Mouse (Mus musculus) liver, adult 2 months (tissue): ENCODE results near the gene Pla2g4e. TPM values are rescaled to one million over a fixed set of nuclear protein-coding genes. Genes with fewer than 3 reads are reported as not detected.
A peak's percentile ranks its signal among the peaks of the same experiment; 100 is the strongest.

Experiments
- DNase-seq: peaks from one replicate; pipeline ENCODE4 v3.0.0-alpha.2; 2011; ENCODE audit warnings: low read depth, low spot score; ENCODE audit errors: extremely low read depth
- H3K27ac ChIP-seq: fragments of 200-500 bp; replicated peaks from 2 replicates; pipeline ENCODE4 v1.5.1; 2012; ENCODE audit warnings: low read depth, mild to moderate bottlenecking, control low read depth, inconsistent platforms, low read length; ENCODE audit not compliant: insufficient read depth
- H3K27me3 ChIP-seq: fragments of 200-500 bp; 2 replicates; pipeline ENCODE4 v1.6.1; 2012; ENCODE audit warnings: mild to moderate bottlenecking, moderate library complexity, low read length, inconsistent platforms; ENCODE audit not compliant: control insufficient read depth, insufficient read depth
- H3K36me3 ChIP-seq: fragments of 200-500 bp; 2 replicates; pipeline ENCODE4 v1.6.1; 2012; ENCODE audit warnings: low read length, inconsistent platforms; ENCODE audit not compliant: control insufficient read depth, insufficient read depth
- H3K4me1 ChIP-seq: fragments of 200-500 bp; 2 replicates; pipeline ENCODE4 v1.6.1; 2011; ENCODE audit warnings: low read length; ENCODE audit not compliant: control insufficient read depth, insufficient read depth
- H3K4me3 ChIP-seq: fragments of 200-500 bp; 2 replicates; pipeline ENCODE4 v1.5.1; 2011; ENCODE audit warnings: low read depth, mild to moderate bottlenecking, control low read depth, low read length, moderate library complexity; ENCODE audit not compliant: insufficient read depth
- H3K79me2 ChIP-seq: fragments of 200-500 bp; 2 replicates; pipeline ENCODE4 v1.6.1; 2012; ENCODE audit warnings: inconsistent platforms, mild to moderate bottlenecking, low read length, moderate library complexity; ENCODE audit not compliant: control insufficient read depth, insufficient read depth
- H3K9ac ChIP-seq: fragments of 200-500 bp; 2 replicates; pipeline ENCODE4 v1.6.1; 2012; ENCODE audit warnings: low read depth, mild to moderate bottlenecking, control low read depth, inconsistent platforms, low read length
- CTCF ChIP-seq: fragments of 200-500 bp; IDR thresholded peaks from 2 replicates; pipeline ENCODE4 v1.5.1; 2011; ENCODE audit warnings: low read depth, low read length, control low read depth
- POLR2A ChIP-seq: fragments of 200-500 bp; IDR thresholded peaks from 2 replicates; pipeline ENCODE4 v1.6.1; 2011; ENCODE audit warnings: low read length, control low read depth; ENCODE audit not compliant: insufficient read depth; ENCODE audit errors: extremely low read depth
- WGBS: fragments of 180-500 bp; shearing (Covaris S2); methylation state at CpG from one replicate; pipeline ENCODE4 v1.1.7; 2018; 5-methylcytosine and 5-hydroxymethylcytosine counted together
- polyA plus RNA-seq: library from polyadenylated mRNA; depleted of rRNA; stranded (reverse); fragments of >200 nt; gene quantifications from 2 replicates; pipeline ENCODE4 v1.2.3, GENCODE M21; 2012
- total RNA-seq: library from RNA; depleted of rRNA; stranded (reverse); fragments of >200 nt; gene quantifications from 2 replicates; pipeline ENCODE4 v1.2.3, GENCODE M21; 2014

The Pla2g4e gene
- total and polyA plus RNA-seq, 2 experiments, result not detected

DNA sequence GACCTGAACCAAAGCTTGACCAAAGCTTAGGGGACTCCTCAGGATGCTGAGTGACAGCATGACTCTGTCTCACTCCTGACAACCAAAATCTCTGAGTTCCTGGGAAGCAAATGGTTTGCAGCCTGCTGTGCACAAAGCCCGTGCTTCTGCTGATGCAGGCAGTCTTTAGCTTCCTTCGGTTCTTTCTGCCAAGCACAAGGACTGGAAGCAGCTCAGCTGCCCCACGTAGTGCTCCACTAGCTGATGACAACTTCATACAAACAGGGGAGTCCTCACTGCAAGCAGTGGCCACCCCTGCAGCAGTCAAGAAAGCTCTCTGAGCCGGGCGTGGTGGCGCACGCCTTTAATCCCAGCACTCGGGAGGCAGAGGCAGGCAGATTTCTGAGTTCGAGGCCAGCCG lies 79.7 kb downstream of the Pla2g4e start:
- Histone ChIP-seq H3K4me1 (no peaks in the 10 kb centered on the region), H3K36me3 (no peaks in the 10 kb centered on the region), H3K27me3 (no peaks in the 10 kb centered on the region), H3K4me3 (no peak overlapping the region), H3K27ac (no peak overlapping the region), H3K79me2 (no peaks in the 10 kb centered on the region), H3K9ac (no peak overlapping the region)
- 85% methylated on average over 10 of the region's 10 CpGs for WGBS
- no peak for DNase-seq
- no peak for TF ChIP-seq POLR2A
- no peak for TF ChIP-seq CTCF

GRCm38 (mm10) chr2:120159434-120159833 lies 85.7 kb downstream of the Pla2g4e start:
- Histone ChIP-seq H3K4me1 (no peaks in the 10 kb centered on the region; the same call in 1 of the 2 replicates), H3K79me2 (no peaks in the 10 kb centered on the region), H3K9ac (no peak overlapping the region), H3K27ac (no peak overlapping the region), H3K36me3 (no peaks in the 10 kb centered on the region), H3K27me3 (no peaks in the 10 kb centered on the region), H3K4me3 (no peak overlapping the region)
- TF ChIP-seq POLR2A (no peak), CTCF (no peak)
- 94% methylated on average over 2 of the region's 2 CpGs for WGBS
- no peak for DNase-seq

- no peaks in the 10 kb centered on the region for H3K79me2 ChIP-seq
- no peak for DNase-seq
- no peaks in the 10 kb centered on the region; the same call in 1 of the 2 replicates for H3K4me1 ChIP-seq
- 66% methylated on average over 1 of the region's 1 CpGs for WGBS
- H3K27me3 ChIP-seq, result no peaks in the 10 kb centered on the region
- no peak overlapping the region for H3K4me3 ChIP-seq
- TF ChIP-seq CTCF, result no peak
- TF ChIP-seq POLR2A, result no peak
- no peaks in the 10 kb centered on the region for H3K36me3 ChIP-seq
- H3K9ac ChIP-seq, result no peak overlapping the region
- H3K27ac ChIP-seq, result no peak overlapping the region
Observed at GRCm38 (mm10) chr2:120158846-120159245, 86.3 kb downstream of the Pla2g4e start.

GRCm38 (mm10) chr2:120158016-120158415 lies 87.1 kb downstream of the Pla2g4e start:
- WGBS, result 43% methylated on average over 5 of the region's 5 CpGs
- no peak overlapping the region for H3K9ac ChIP-seq
- H3K36me3 ChIP-seq, result no peaks in the 10 kb centered on the region
- H3K4me3 ChIP-seq, result no peak overlapping the region
- no peak overlapping the region for H3K27ac ChIP-seq
- H3K79me2 ChIP-seq, result no peaks in the 10 kb centered on the region
- no peaks in the 10 kb centered on the region for H3K27me3 ChIP-seq
- peaks cover 1% of the 10 kb centered on the region; the same call in 1 of the 2 replicates for H3K4me1 ChIP-seq
- DNase-seq, result peak; percentile 16
- TF ChIP-seq CTCF (peak; percentile 14; the same call in 1 of the 2 replicates), POLR2A (no peak)

DNA sequence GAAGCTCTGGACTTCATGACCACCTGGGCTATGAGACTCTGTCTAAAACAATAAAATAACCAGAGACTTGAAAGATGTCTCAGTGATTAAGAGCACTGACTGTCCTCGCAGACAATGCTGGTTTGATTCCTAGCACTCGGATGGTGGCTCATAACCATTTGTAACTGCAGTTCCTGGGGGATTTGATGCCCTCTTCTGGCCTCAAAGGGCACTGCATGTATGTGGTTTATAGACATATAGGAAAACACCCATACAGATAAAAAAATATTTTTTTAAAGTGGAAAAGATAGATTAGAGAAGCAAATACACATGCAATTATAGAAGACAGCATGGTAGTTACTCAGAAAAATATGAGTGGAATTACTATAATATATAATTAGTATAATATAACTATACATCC lies 87.5 kb downstream of the Pla2g4e start:
- Histone ChIP-seq H3K9ac (no peak overlapping the region), H3K79me2 (no peaks in the 10 kb centered on the region), H3K4me1 (peaks cover 1% of the 10 kb centered on the region; the same call in 1 of the 2 replicates), H3K4me3 (no peak overlapping the region), H3K27ac (no peak overlapping the region), H3K36me3 (no peaks in the 10 kb centered on the region), H3K27me3 (no peaks in the 10 kb centered on the region)
- WGBS, result 82% methylated on average over 2 of the region's 2 CpGs
- DNase-seq, result no peak
- no peak for TF ChIP-seq CTCF
- no peak for TF ChIP-seq POLR2A

DNA sequence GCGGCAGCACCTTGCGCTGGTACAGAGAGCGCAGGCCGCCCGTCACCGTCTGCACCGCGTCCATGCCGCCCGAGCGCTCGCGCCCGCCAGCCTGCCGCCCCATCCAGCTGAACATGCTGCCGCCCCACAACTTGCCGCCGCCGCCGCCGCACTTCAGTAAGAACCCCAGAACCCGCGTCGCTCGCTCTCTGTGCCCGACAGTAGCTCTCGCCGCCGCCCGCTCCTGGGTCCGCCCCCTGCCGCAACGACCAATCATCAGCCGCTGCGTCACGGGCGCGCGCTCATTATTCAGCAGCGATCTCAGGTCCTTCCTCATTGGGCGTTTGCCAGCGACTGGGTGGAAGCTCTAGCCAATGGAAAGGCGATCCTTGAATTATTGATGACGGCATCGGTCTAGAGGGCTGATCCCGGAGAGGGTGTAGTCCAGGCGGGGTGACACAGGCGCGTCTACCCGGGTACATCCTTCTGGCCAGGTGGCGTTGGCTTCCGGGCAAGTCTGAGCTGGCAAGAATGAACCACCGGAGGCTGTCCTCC lies 90.7 kb downstream of the Pla2g4e start, which contains the start of gene Ehd4:
Gene Ehd4 (minus strand): TSS at position 246 of the 534 bp plus-strand sequence.
- Histone ChIP-seq H3K4me1 (peaks cover 1% of the 10 kb centered on the region; the same call in 1 of the 2 replicates), H3K27me3 (no peaks in the 10 kb centered on the region), H3K79me2 (no peaks in the 10 kb centered on the region), H3K9ac (peak within 1 kb of the TSS; percentile 83), H3K27ac (0 out of 2 replicates have a peak within 1 kb of the TSS, but pooled peaks have one; percentile 8), H3K36me3 (no peaks in the 10 kb centered on the region), H3K4me3 (peak within 1 kb of the TSS; percentile 84)
- 0 out of 2 replicates have a peak, but pooled peaks have one; percentile 36 for TF ChIP-seq POLR2A
- TF ChIP-seq CTCF, result no peak
- 1% methylated on average over 53 of the region's 53 CpGs for WGBS
- peak; percentile 95 for DNase-seq
